Mouse (Mus musculus): ENCODE measurements around the gene Arhgef40.
A peak's percentile ranks its signal among the peaks of the same experiment; 100 is the strongest.

The Arhgef40 gene

DNA sequence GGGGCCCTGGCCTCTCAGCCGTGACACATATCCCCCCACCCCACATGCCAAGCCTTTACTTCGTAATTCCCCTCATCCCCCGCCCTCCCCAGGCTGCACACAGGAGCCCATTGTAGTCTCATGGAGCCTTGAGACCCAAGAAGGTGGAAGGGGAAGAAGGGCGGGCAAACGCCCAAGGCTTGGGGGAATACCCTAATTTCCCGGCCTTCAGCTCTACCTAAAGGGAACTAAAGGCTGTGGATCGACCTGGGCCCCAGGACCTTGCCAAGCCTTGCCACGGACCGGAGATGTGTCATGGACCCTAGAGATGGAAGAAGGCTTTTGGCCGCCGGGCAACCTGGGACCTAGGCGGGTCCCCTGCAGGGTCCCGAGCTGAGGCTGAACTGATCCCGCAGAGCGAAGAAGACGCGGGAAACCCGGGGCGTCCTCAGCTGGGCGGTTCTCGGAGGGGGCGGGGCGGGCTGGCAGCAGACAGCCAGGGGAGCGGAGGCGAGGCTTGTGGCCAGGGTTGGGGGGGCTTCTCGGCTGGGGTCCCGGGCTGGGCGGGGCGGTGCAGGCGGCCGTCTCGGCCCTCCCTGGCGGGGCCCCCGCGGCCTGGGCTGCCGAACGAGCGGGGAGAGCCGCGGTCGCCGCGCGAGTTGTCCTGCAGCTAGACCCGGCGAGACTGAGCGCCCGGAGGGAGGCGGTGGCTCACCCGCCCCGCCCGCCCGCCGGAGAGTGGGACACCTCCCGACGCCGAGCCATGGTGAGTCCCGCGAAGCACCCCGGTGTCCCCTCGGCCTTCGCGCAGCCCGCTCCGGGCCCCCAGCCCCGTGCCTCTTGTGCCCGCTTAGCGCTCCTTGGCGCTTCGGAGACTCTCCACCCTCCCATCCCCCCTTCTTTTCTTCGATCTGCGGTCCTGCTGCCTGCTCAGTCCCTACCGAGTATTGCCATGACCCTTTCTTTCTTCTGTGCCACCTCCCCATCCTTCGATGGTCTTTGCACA, at the start of gene Arhgef40:
TSS of gene Arhgef40 (plus strand) at position 473 of the 985 bp plus-strand sequence.
- peak; percentile 22 for DNase-seq (ENCODE audit: low read depth, low spot score)

- DNase-seq (ENCODE audit: low read depth, low spot score), result no peak
Observed at GRCm38 (mm10) chr14:51939005-51939404, 45.5 kb upstream of the Arhgef40 start.

DNA sequence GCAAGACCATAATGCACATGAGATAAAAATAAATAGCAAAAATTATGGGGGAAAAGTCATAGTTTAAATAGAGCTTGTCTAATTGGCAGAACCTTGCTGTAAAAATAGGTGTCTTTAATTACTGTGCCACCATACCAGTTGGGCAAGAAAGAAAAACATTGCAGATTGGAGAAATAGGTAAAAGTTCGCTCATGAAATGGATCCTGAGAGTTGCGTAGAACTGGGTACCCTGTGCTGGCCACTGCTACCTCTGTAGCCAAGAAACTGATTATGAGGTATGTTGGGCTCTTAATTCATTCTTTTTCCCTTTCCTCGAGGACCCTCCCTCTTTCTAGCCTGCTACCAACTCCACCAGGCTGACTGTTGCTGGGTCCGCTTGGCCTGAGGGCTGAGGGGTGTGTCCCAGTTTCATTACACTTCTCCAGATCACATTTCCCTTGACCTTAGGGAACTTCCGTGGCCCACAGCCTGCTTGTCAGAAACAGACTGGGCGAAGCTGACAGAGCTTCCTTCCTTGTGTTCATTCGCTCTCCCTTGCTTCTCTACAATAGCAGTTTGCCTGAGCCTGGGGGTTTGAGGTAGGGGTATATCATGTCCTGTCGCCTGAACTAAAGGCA, 43.5 kb upstream of the Arhgef40 start:
- DNase-seq (ENCODE audit: low read depth, low spot score), result no peak

DNA sequence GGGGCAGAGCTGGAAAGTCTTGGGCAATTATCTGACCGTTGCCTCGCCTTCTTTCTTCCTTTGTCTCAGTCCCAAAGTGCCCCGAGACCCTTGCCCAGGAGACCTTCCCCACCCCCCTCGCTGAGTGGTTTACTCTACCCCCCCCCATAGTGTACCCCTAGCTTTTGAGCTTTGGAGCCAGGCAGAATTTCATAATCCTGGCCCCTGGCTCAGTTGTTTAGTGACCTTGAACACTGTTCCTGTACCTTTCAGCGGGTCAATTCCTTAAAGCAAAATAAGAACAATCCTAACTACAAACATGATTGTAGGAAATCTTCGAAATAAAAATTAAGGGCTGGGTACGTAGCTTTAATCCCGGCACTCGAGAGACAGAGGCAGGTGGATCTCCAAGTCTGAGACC, 42.9 kb upstream of the Arhgef40 start:
- DNase-seq (ENCODE audit: low read depth, low spot score), result no peak

- DNase-seq (ENCODE audit: low read depth, low spot score), result peak; percentile 23
Observed at GRCm38 (mm10) chr14:51942236-51942635, 42.3 kb upstream of the Arhgef40 start.

- DNase-seq (ENCODE audit: low read depth, low spot score), result no peak
Observed at GRCm38 (mm10) chr14:51943336-51943735, 41.2 kb upstream of the Arhgef40 start.

GRCm38 (mm10) chr14:51960316-51960715, 24.2 kb upstream of the Arhgef40 start:
- DNase-seq (ENCODE audit: low read depth, low spot score), result no peak

DNA sequence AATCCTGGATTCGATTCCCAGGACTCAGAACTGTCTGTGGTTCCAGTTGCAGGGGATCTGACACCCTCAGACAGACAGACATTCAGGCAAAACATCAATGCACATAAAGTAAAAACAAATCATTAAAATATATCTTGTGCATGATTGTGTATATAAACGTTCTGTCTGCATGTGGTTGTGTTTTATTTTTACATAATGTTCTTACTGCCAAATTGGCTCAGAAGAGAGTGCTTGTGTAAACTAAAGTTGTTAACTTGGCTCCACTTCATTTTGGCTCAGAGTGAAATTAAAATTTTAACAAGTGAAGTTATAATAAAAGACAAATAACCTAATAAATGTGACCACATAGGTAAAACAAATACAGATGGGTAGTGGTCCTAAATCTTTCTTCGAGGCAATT, 17.1 kb upstream of the Arhgef40 start:
- DNase-seq (ENCODE audit: low read depth, low spot score), result no peak

- peak; percentile 18 for DNase-seq (ENCODE audit: low read depth, low spot score)
Observed at GRCm38 (mm10) chr14:51979252-51979651, 5.3 kb upstream of the Arhgef40 start.

GRCm38 (mm10) chr14:51983251-51983650, 1.3 kb upstream of the Arhgef40 start:
- no peak for DNase-seq (ENCODE audit: low read depth, low spot score)

DNA sequence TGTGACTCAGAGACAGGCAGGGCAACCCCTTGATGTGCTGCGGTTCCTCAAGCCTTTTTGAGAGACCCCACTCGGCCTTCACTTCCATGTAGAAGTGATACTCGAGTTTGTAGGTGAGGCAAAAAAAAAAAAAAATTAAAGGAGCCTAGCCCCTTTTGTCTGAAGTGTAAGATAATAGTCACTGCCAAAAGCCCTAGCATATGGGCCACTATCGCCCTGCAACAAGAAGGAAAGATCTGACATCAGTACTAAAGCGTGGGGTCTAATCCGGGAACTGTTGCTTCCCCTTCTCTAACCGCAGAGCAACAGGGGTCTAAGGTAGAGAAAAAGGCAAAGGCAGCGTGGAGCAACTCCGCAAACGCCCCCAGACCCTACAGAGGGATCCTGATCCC, 668 bp upstream of the Arhgef40 start:
- no peak for DNase-seq (ENCODE audit: low read depth, low spot score)

DNA sequence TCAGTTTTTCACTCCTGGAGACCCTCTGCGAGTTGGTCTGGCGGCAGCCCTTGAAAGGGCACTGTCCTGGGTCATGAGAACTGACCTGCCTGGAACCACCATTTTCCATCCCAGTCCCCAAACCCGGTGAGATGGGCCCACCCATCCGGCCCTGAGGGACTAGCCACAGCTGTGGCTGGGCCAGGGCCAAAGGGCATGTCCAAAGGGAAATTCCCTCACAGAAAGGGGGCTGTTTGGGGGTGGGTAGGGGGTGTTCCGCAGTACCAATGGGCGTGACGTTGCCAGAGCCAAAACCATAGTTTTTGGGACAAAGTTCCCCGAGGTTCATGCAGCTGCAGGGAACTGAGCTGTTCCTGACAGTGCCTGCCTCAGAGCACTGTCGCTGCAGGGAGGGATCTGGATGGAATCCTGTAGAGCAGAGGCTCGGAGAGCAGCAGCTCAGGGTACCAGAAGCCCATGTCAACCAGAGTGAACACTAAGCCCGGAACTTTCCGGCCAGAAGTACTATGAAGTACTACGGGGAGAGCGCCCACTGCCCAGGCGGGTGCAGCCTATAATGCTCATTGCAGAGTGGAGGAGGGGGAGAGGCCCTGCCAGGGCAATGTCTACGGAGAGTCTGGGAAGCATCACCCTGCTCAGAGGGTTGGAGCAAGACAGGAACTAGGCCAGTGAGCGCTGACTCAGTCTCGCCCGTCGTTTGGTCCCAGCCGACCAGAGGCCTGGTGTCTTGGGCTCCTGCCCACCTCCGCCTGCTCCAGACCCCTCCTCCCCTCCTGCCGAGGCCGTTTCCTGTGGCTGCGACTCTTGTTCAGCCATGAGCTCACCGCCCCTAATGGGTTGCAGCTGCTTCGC, 1.0 kb downstream of the Arhgef40 start:
- no peak for DNase-seq (ENCODE audit: low read depth, low spot score)

GRCm38 (mm10) chr14:51986153-51986505, 1.6 kb downstream of the Arhgef40 start:
- no peak for DNase-seq (ENCODE audit: low read depth, low spot score)

GRCm38 (mm10) chr14:51987177-51987576, 2.7 kb downstream of the Arhgef40 start:
- no peak for DNase-seq (ENCODE audit: low read depth, low spot score)

DNA sequence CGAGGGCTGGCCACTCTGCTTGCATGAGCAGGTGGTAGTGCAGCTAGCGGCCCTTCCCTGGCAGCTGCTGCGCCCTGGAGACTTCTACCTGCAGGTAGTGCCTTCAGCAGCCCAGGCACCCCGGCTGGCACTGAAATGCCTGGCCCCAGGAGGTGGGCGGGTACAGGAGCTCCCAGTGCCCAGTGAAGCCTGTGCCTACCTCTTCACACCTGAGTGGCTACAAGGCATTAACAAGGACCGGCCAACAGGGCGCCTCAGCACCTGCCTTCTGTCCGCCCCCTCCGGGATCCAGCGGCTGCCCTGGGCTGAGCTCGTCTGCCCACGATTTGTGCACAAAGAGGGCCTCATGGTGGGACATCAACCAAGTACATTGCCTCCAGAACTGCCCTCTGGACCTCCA, 4.2 kb downstream of the Arhgef40 start:
- no peak for DNase-seq (ENCODE audit: low read depth, low spot score)

- DNase-seq (ENCODE audit: low read depth, low spot score), result no peak
Observed at GRCm38 (mm10) chr14:51989461-51989970, 5.0 kb downstream of the Arhgef40 start.

DNA sequence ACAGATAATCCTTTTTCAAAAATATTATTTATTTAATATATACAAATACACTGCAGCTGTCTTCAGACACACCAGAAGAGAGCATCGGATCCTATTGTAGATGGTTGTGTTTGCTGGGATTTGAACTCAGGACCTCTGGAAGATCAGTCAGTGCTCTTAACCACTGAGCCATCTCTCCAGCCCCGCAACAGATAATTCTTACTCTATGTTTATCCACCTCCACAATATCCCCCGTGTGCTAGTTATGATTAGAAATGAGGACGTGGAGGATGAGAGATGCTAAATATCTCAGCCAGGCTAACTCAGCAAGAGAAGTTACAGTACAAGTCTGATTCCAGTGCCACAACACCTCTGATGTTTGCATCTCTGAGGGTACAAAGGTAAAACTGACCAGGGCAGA, 9.9 kb downstream of the Arhgef40 start:
- no peak for DNase-seq (ENCODE audit: low read depth, low spot score)

DNA sequence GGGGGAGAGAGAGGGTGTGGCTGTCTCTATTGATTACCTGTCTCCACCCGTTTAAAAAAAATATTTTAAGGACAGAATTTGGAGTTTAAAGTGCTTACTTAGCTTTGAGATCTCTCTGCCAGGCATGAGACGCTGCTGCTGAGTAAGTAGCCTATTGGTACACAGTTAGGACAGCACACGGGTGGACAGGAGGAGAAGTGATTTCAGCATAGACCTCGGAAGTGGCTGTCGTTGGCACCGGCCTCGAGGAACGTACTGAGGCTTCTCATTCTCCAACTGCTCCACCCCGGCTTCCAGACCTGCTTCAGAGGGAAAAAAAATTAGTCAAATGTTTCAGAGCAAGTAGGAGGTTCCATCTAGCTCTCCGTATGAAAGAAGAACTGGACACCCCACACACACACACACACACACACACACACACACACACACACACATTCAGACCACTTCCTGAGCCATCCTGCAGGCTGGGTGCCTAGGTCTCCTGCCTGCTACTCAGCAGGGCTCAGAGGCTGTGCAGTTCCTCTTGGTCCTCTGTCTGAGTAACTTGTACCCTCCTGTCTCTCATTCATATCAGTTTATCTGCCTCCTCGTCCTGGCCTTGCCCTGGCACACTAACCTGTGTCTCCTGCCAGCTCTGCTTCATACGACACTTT, 10.8 kb downstream of the Arhgef40 start:
- DNase-seq (ENCODE audit: low read depth, low spot score), result no peak

DNA sequence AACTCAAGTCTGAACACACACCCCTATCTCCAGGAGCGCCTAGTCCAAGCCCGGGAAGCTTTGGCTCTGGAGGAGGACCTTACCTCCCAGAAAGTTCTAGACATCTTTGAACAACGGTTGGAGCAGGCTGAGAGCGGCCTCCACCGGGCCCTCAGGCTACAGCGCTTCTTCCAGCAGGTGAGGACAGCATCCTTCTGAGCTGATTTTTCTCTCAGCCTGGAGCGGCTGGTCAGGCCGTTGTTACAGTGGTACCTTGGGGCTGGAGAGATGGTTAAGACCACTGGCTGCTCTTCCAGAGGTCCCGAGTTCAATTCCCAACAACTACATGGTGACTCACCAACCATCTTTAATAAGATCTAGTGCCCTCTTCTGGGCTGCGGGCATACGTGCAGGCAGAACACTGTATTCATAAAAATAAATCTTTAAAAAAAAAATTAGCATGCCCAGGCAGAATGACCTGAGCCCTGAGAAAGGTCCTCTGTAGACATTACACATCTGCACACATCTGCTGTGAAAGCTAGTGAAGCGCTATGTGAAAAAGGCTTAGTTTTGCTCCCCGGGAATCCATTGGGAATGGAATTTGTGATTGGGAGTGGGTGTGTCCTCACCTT, 11.8 kb downstream of the Arhgef40 start:
- DNase-seq (ENCODE audit: low read depth, low spot score), result peak; percentile 36

DNA sequence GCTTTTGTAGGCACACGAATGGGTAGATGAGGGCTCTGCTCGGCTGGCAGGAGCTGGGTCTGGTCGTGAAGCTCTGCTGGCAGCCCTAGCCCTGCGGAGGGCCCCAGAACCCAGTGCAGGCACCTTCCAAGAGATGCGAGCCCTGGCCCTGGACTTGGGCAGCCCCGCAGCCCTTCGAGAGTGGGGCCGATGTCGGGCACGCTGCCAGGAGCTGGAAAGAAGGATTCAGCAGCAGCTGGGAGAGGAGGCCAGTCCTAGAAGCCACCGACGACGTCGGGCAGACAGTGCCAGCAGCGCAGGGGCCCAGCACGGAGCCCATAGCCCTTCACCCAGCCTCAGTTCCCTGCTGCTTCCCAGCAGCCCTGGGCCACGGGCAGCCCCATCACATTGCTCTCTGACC, 12.3 kb downstream of the Arhgef40 start:
- DNase-seq (ENCODE audit: low read depth, low spot score), result no peak

DNA sequence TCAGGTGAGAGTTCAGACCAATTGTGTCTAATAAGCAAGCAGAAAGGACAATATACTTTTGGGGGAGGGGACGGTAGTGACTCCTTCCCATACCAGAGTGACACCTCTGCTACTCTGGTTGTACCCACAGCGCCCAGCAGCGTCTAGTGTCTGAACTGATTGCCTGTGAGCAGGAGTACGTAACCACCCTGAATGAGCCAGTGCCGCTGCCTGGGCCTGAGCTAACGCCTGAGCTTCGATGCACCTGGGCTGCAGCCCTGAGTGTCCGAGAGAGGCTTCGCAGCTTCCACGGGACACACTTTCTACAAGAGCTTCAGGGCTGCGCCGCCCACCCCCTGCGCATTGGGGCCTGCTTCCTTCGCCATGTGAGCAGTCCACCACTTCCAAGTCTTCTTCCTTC, 13.0 kb downstream of the Arhgef40 start:
- DNase-seq (ENCODE audit: low read depth, low spot score), result no peak
